Mouse (Mus musculus) limb, embryonic 15.5 days (tissue): ENCODE measurements at regions not wholly inside any gene's neighbourhood (a gene's known extent, or its start where the extent isn't known, plus 50 kb on each side); places are given as distances from the start of the nearest gene placed in this dataset.
"Not testable (repeated sequence)": the region's sequence is repeated elsewhere in the genome, so short reads cannot be mapped to it uniquely, and the experiment has no call there.

Experiments
- ATAC-seq: fragments of 200-750 bp; cut with Nextera tagmentation; 2 replicates; pipeline ENCODE4 v1.8.0; 2017; ENCODE audit warnings: low read depth, moderate TSS enrichment; ENCODE audit not compliant: insufficient number of reproducible peaks, low FRiP score, low TSS enrichment
- H3K27ac ChIP-seq: fragments of 300-500 bp; sonication (generic); 2 replicates; pipeline ENCODE4 v1.5.1; 2015; ENCODE audit warnings: moderate library complexity, mild to moderate bottlenecking, inconsistent platforms
- H3K27me3 ChIP-seq: fragments of 300-500 bp; sonication (generic); 2 replicates; pipeline ENCODE4 v1.6.1; 2015; ENCODE audit warnings: inconsistent platforms
- H3K36me3 ChIP-seq: fragments of 300-500 bp; sonication (generic); 2 replicates; pipeline ENCODE4 v1.6.1; 2015; ENCODE audit warnings: inconsistent platforms
- H3K4me1 ChIP-seq: fragments of 300-500 bp; sonication (generic); 2 replicates; pipeline ENCODE4 v1.6.1; 2015; ENCODE audit warnings: inconsistent platforms
- H3K4me2 ChIP-seq: fragments of 300-500 bp; sonication (generic); 2 replicates; pipeline ENCODE4 v1.6.1; 2015; ENCODE audit warnings: mild to moderate bottlenecking, inconsistent platforms
- H3K4me3 ChIP-seq: fragments of 300-500 bp; sonication (generic); 2 replicates; pipeline ENCODE4 v1.5.1; 2015; ENCODE audit warnings: mild to moderate bottlenecking, inconsistent platforms
- H3K9ac ChIP-seq: fragments of 300-500 bp; sonication (generic); 2 replicates; pipeline ENCODE4 v1.6.1; 2015; ENCODE audit warnings: inconsistent platforms
- H3K9me3 ChIP-seq: fragments of 300-500 bp; sonication (generic); 2 replicates; pipeline ENCODE4 v1.6.1; 2016; ENCODE audit warnings: inconsistent platforms
- WGBS: fragments of 180-500 bp; shearing (Covaris S2); methylation state at CpG from one replicate; pipeline ENCODE4 v1.1.7; 2015; 5-methylcytosine and 5-hydroxymethylcytosine counted together

DNA sequence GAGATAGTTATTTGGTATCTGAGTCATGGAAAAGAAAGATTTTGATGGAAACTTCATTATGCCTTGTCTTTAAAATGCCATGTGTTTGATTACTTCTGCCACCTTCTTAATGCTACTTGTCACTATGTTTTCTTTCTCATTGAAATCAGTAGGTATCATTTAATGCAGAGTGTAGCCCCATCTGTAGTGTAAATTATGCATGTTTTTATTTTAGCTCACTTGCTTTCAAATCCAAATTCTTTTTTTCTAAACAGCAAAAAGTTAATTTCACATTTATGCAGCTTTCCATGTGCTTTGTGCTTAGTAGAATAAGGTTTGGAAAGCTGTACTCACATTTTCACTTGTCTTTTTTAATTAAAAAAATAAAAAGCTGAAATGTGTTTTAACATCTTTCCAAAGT is 748.0 kb upstream of the Epha7 start:
- Histone ChIP-seq H3K27ac (no peak overlapping the region), H3K4me1 (no peaks in the 10 kb centered on the region), H3K4me2 (no peak overlapping the region), H3K4me3 (no peak overlapping the region), H3K36me3 (no peaks in the 10 kb centered on the region), H3K9me3 (no peaks in the 10 kb centered on the region), H3K27me3 (no peaks in the 10 kb centered on the region), H3K9ac (no peak overlapping the region)
- ATAC-seq: no peak

DNA sequence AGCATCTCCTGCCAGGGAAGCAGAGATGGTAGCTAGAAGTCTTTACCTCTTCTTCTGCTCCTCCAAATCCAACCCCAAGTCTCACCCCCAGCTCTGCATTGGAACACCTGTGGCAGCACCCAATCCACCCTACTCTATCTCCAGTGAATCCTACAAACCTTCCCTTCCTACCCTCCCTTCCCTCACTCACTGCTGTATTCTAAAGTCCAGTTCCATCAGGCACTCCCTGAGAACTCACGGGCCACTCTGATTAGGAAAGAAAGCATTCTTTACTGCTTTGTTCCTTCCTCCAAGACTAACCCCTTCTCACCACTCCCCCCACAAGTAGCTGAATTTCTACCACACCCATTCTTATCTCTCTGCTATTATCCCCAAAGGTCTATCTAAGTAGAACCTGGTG is 747.1 kb upstream of the Epha7 start:
- Histone ChIP-seq H3K27ac (no peak overlapping the region), H3K9ac (no peak overlapping the region), H3K4me2 (no peak overlapping the region), H3K9me3 (no peaks in the 10 kb centered on the region), H3K36me3 (no peaks in the 10 kb centered on the region), H3K4me1 (no peaks in the 10 kb centered on the region), H3K27me3 (no peaks in the 10 kb centered on the region), H3K4me3 (no peak overlapping the region)
- 78% methylated on average over 1 of the region's 1 CpGs for WGBS
- no peak for ATAC-seq

DNA sequence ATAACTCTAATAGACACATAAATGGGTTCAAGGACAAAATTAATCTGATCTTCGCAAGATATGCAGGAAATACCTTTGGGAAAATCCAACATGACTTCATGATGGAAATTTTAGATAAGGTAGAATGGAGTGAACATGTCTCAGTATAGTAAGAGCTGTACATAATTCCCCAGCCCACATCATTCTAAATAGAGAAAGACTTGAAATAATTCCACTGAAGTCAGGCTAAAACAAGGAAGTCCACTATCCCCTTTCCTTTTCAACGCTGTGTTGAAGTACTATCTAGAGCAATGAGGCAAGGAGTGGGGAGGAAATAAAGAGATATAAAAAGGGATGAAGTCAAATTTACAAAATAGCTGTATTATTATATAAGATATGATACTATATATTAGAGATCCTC is 733.9 kb upstream of the Epha7 start:
- H3K4me1 ChIP-seq: no peaks in the 10 kb centered on the region
- ATAC-seq: no peak
- no peak overlapping the region for H3K4me2 ChIP-seq
- H3K9ac ChIP-seq: no peak overlapping the region
- H3K27ac ChIP-seq: no peak overlapping the region
- no peaks in the 10 kb centered on the region for H3K27me3 ChIP-seq
- H3K9me3 ChIP-seq: no peaks in the 10 kb centered on the region
- no peak overlapping the region for H3K4me3 ChIP-seq
- 88% methylated on average over 2 of the region's 2 CpGs for WGBS
- H3K36me3 ChIP-seq: no peaks in the 10 kb centered on the region

DNA sequence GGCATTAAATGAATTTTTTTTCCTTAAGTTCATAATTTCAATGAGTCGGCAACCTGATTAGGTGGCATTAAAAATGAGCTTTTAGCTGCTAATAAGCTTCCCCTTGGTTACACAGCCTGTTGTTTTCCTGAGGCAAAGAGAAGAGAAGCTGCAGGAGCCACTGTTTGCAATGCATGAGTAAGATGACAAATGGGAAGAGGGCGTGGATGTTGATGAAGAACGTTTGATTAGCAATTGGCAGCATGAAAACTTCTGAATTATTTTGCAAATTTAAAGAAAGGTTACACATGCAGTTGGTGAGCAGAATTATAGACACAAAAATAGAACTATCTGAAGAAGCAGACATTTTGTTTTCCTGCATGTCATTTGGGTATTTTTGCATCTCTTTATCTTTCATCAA is 720.1 kb upstream of the Epha7 start:
- H3K27ac ChIP-seq: no peak overlapping the region
- H3K9me3 ChIP-seq: no peaks in the 10 kb centered on the region
- H3K27me3 ChIP-seq: no peaks in the 10 kb centered on the region
- ATAC-seq: no peak
- no peak overlapping the region for H3K4me2 ChIP-seq
- 48% methylated on average over 3 of the region's 3 CpGs for WGBS
- no peak overlapping the region for H3K9ac ChIP-seq
- no peaks in the 10 kb centered on the region for H3K36me3 ChIP-seq
- H3K4me1 ChIP-seq: no peaks in the 10 kb centered on the region
- no peak overlapping the region for H3K4me3 ChIP-seq

DNA sequence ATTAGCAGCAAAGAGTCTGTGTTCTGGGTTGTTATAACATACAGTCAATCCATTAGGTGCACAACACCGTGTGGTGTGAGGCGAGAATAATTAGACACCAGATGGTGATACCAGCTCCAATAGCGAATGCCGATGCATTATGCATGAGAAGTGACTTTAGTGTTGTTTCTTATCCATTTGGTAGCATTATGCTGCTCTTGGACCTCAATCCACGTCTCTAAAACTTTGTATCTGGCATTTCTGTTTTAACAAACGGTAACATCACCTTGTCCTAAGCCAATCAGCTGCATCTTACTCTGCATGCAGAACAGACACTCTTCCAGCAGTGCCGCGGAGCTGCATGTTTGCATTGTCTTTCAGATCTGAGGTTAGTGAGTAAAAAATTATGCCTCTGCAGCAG is 669.8 kb upstream of the Epha7 start:
- no peak overlapping the region for H3K27ac ChIP-seq
- no peaks in the 10 kb centered on the region for H3K9me3 ChIP-seq
- H3K27me3 ChIP-seq: no peaks in the 10 kb centered on the region
- 79% methylated on average over 8 of the region's 8 CpGs for WGBS
- H3K9ac ChIP-seq: no peak overlapping the region
- no peak overlapping the region for H3K4me2 ChIP-seq
- H3K4me1 ChIP-seq: no peaks in the 10 kb centered on the region
- H3K4me3 ChIP-seq: no peak overlapping the region
- ATAC-seq: no peak
- no peaks in the 10 kb centered on the region for H3K36me3 ChIP-seq

DNA sequence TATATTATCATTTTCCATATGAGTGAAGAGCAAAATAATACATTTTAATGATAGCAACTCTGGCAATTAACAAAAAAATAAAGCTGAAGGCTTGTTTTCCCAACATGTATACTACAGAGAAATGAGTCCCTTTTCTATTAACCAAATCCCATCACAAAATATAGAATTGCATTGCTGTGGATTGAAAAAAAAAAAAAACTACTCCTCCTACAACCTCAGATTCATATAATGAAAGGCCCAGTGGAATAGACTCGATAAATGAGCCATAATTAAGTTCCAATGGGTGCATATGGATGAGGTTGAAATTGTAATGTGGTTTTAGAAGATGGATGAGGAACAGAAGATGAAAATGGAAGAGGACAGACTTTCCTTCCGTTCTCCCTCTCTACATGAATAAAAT is 657.8 kb upstream of the Epha7 start:
- Histone ChIP-seq H3K27me3 (no peaks in the 10 kb centered on the region), H3K4me2 (no peak overlapping the region), H3K4me3 (no peak overlapping the region), H3K9ac (no peak overlapping the region), H3K4me1 (no peaks in the 10 kb centered on the region), H3K27ac (no peak overlapping the region), H3K9me3 (no peaks in the 10 kb centered on the region), H3K36me3 (no peaks in the 10 kb centered on the region)
- ATAC-seq: no peak
- 71% methylated on average over 2 of the region's 2 CpGs for WGBS

DNA sequence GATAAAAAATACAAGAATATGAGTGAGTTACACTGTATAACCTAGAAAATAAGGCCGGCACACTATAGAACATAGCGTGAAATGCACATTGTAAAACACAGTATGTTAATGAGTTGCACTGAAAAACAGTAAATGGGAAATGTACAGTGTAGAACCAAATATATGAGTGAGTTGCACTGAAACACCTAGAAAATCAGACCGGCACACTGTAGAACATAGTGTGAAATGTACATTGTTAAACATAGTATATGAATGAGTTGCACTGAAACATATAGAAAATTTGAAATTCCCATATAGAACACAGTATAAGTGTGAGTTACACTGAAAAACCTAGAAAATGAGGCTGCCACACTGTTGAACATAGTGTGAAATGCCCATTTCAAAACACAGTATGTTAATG is 636.2 kb upstream of the Epha7 start:
- ATAC-seq: peak; percentile 100
- Histone ChIP-seq H3K9ac (no peak overlapping the region), H3K4me1 (no peaks in the 10 kb centered on the region), H3K27ac (no peak overlapping the region), H3K4me2 (no peak overlapping the region), H3K27me3 (no peaks in the 10 kb centered on the region), H3K36me3 (no peaks in the 10 kb centered on the region), H3K9me3 (no peaks in the 10 kb centered on the region), H3K4me3 (no peak overlapping the region)
- WGBS: 66% methylated on average over 3 of the region's 3 CpGs

DNA sequence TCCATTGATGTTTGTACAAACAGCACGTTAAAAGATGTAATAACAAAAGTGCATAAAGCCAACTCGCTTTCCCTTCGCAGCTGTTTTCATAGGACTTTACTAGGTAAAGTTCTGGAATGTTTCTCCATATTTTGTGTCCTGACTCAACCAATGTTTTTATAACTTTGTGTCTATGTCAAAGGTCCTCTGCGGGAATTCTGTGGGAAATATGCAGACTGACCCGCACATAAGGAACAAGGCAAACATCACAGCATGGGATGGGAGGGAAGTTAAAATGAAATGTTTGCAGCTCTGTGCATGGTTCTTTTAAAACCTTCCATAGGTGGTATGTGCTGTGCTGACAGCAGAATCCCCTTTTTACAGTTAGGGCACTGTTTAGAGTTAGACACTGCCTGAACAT is 622.1 kb upstream of the Epha7 start:
- Histone ChIP-seq H3K4me2 (no peak overlapping the region), H3K4me1 (no peaks in the 10 kb centered on the region), H3K9ac (no peak overlapping the region), H3K36me3 (no peaks in the 10 kb centered on the region), H3K27me3 (no peaks in the 10 kb centered on the region), H3K27ac (no peak overlapping the region), H3K4me3 (no peak overlapping the region), H3K9me3 (no peaks in the 10 kb centered on the region)
- WGBS: 70% methylated on average over 5 of the region's 5 CpGs
- ATAC-seq: no peak

DNA sequence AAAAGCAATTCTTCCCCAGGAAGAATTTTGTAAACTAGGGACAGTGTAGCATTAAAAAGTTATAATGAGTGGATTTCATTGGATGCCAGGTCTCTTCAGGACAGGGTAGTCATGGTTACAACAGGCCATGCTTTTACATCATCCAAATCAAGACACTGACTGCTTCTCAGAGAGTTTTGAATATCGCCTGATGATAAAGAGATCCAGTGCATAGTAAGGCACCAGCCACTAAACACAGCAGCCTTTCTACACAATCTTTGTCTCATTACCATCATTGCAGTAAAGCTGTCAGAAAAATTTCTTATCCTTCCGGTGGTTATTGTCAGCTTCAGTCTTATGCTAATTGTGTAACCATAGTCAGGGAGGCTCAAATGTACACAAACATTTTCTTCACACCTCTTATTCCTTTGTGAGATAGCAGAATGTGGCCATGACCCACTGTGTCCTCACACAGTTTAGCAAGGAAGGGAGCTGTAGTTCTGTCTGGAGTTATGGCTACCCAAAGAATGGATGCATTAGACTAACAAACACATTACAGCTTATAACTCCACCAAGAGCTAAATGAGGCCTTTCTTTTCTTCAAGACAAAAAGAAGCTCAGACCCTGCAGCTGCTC is 585.2 kb upstream of the Epha7 start:
- Histone ChIP-seq H3K9ac (no peak overlapping the region), H3K4me1 (no peaks in the 10 kb centered on the region), H3K27me3 (no peaks in the 10 kb centered on the region), H3K4me3 (no peak overlapping the region), H3K36me3 (no peaks in the 10 kb centered on the region), H3K9me3 (no peaks in the 10 kb centered on the region), H3K27ac (no peak overlapping the region), H3K4me2 (no peak overlapping the region)
- whole genome bisulfite sequencing: 76% methylated on average over 2 of the region's 2 CpGs
- no peak for ATAC-seq

DNA sequence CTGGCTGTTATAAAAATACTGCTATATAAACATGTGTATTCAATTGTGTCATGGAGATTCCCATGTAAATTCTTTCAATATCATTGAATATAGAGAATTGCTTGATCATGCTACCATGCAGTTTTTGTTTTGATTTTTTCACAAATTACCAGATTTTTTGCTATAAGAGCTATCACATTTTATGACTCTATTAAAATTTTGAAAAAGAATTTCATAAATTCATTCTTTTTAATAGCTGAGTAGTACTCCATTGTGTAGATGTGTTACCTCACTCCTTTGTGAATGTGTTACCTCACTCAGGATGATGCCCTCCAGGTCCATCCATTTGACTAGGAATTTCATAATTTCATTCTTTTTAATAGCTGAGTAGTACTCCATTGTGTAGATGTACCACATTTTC is 577.4 kb upstream of the Epha7 start:
- not testable (repeated sequence) for H3K4me2 ChIP-seq, H3K9ac ChIP-seq, H3K36me3 ChIP-seq, H3K9me3 ChIP-seq, ATAC-seq, H3K27ac ChIP-seq, H3K4me1 ChIP-seq, H3K4me3 ChIP-seq, H3K27me3 ChIP-seq

DNA sequence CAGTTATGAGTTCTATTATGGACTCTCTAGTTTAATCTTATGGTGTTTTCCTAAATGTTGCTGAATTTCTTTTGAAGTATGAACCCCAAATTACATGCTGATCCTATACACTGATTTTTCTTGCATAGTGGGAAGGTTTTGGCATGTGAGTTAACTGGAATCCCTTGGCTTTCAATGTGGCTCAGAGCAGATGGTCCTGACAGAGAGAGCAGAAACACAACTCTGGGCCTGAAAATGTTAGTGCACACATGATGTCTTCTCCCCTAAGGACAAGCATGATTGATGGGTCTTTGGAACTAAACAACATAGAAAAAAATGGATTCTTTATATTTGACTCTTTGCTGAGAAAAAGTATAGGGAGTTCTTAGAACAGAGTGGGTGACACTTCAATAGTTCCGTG is 570.7 kb upstream of the Epha7 start:
- Histone ChIP-seq H3K4me1 (no peaks in the 10 kb centered on the region), H3K27ac (no peak overlapping the region), H3K9ac (no peak overlapping the region), H3K4me3 (no peak overlapping the region), H3K9me3 (no peaks in the 10 kb centered on the region), H3K36me3 (no peaks in the 10 kb centered on the region), H3K27me3 (no peaks in the 10 kb centered on the region), H3K4me2 (no peak overlapping the region)
- ATAC-seq: no peak
- 89% methylated on average over 1 of the region's 1 CpGs for WGBS
